Mouse (Mus musculus) limb, embryonic 14.5 days (tissue): Measurements from ENCODE around the gene Sap30bp. TPM values are rescaled to one million over a fixed set of nuclear protein-coding genes. Genes with fewer than 3 reads are reported as not detected.

Experiments used
- ATAC-seq: fragments of 200-750 bp; cut with Nextera tagmentation; 2 replicates; pipeline ENCODE4 v1.8.0; 2017; ENCODE audit warnings: low read depth, moderate number of reproducible peaks, moderate TSS enrichment; ENCODE audit not compliant: low FRiP score
- DNase-seq: peaks from one replicate; pipeline ENCODE4 v3.0.0-alpha.2; 2015; ENCODE audit warnings: low spot score
- H3K27ac ChIP-seq: fragments of 300-500 bp; sonication (generic); replicated peaks from 2 replicates; pipeline ENCODE4 v1.5.1; 2014; ENCODE audit warnings: low read depth, mild to moderate bottlenecking, low read length, moderate library complexity, mixed read lengths
- H3K27me3 ChIP-seq: fragments of 300-500 bp; sonication (generic); 2 replicates; pipeline ENCODE4 v1.6.1; 2014; ENCODE audit warnings: low read length, mixed read lengths; ENCODE audit not compliant: control insufficient read depth, insufficient read depth
- H3K36me3 ChIP-seq: fragments of 300-500 bp; sonication (generic); 2 replicates; pipeline ENCODE4 v1.6.1; 2014; ENCODE audit warnings: mild to moderate bottlenecking, low read length, moderate library complexity, mixed read lengths; ENCODE audit not compliant: control insufficient read depth, insufficient read depth
- H3K4me1 ChIP-seq: fragments of 300-500 bp; sonication (generic); 2 replicates; pipeline ENCODE4 v1.6.1; 2014; ENCODE audit warnings: antibody characterized with exemption, low read length, mixed read lengths; ENCODE audit not compliant: control insufficient read depth, insufficient read depth
- H3K4me2 ChIP-seq: fragments of 300-500 bp; sonication (generic); replicated peaks from 2 replicates; pipeline ENCODE4 v1.6.1; 2014; ENCODE audit warnings: low read depth, mild to moderate bottlenecking, low read length, moderate library complexity; ENCODE audit not compliant: severe bottlenecking
- H3K4me3 ChIP-seq: fragments of 300-500 bp; sonication (generic); replicated peaks from 2 replicates; pipeline ENCODE4 v1.5.1; 2014; ENCODE audit warnings: low read length
- H3K9ac ChIP-seq: fragments of 300-500 bp; sonication (generic); 2 replicates; pipeline ENCODE4 v1.6.1; 2014; ENCODE audit warnings: mild to moderate bottlenecking, low read depth, low read length, moderate library complexity; ENCODE audit not compliant: severe bottlenecking
- H3K9me3 ChIP-seq: fragments of 300-500 bp; sonication (generic); 2 replicates; pipeline ENCODE4 v1.6.1; 2016; ENCODE audit warnings: low read length; ENCODE audit not compliant: control insufficient read depth
- POLR2A ChIP-seq: fragments of 200-500 bp; IDR thresholded peaks from 2 replicates; pipeline ENCODE4 v1.8.0; 2012; ENCODE audit warnings: inconsistent platforms, mild to moderate bottlenecking, moderate library complexity, borderline replicate concordance; ENCODE audit not compliant: insufficient read depth, insufficient read length; ENCODE audit errors: extremely low read depth
- WGBS: fragments of 180-500 bp; shearing (Covaris S2); extraction: QIAGEN DNeasy Blood & Tissue Kit; methylation state at CpG from one replicate; pipeline ENCODE4 v1.1.7; 2014; 5-methylcytosine and 5-hydroxymethylcytosine counted together
- polyA plus RNA-seq, 2 experiments: library from polyadenylated mRNA; depleted of rRNA in 1 of 2; stranded (reverse) in 1 of 2; unstranded in 1 of 2; fragments of >200 nt; fragmentation: Nextera tagmentation in 1 of 2; extraction: Ambion mirVana in 1 of 2; gene quantifications; 2 replicates each; pipeline versions ENCODE4 v1.2.1 to v1.2.3; 2012 to 2014

Sap30bp gene
- polyA plus RNA-seq, 2 experiments, result 36.9 to 52.6 TPM

DNA sequence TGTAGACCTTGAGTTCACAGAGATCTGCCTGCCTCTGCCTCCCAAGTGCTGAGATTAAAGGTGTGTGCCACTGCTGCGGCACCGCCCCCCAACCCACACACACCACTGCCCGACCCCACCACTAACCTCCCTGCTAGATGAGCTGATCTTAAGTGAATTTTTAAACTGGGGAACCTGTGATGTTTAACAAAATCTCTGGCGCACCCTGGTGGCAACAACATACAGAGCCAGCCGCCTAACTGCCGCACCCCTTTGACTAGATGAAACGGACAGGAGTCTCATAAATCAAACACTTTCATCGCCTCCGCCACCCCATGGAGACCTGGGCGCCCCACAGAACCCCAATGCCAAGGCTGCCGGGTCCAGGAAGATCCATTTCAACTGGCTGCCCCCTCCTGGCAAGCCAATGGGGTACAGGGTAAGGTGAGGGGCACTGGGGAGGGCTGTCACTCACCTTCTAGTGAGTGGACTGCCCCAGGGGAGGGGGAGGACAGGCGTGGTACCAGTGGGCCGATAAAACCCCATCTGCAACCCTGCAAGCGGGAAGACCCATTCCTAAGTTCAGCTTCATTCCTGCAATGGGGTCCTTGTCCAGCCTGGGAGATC is 66.6 kb downstream of the Sap30bp start:
- 14% methylated on average over 14 of the region's 14 CpGs for WGBS
- Histone ChIP-seq H3K27ac (no peak overlapping the region), H3K36me3 (no peaks in the 10 kb centered on the region), H3K4me1 (no peaks in the 10 kb centered on the region), H3K9me3 (no peaks in the 10 kb centered on the region; the same call in 1 of the 2 replicates), H3K4me3 (no peak overlapping the region), H3K27me3 (no peaks in the 10 kb centered on the region), H3K4me2 (no peak overlapping the region), H3K9ac (no peak overlapping the region)
- ATAC-seq, result peak; percentile 27; the same call in 1 of the 2 replicates
- peak; percentile 72 for DNase-seq
- no peak for TF ChIP-seq POLR2A

DNA sequence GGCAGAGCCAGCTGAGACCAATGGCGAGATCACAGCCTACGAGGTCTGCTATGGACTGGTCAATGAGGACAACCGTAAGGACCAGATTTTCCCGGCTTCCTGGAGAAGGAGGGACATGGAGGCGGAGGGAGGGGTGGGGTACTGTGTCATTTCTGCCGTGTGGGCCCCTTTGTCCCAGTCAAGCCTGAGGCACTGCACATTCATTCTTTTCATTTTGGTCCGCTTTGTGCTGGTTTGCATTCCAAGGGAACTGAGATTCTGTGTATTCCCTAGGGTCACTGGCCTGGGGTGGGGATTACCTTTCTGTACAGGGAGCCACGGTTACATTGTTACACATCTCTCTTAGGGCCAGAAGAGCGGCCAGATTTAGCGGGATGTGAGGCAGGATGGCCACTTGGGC is 67.5 kb downstream of the Sap30bp start:
- DNase-seq, result no peak
- peaks cover 6% of the 10 kb centered on the region; the same call in 1 of the 2 replicates for H3K4me1 ChIP-seq
- ATAC-seq, result no peak
- H3K9me3 ChIP-seq, result no peaks in the 10 kb centered on the region; the same call in 1 of the 2 replicates
- no peak overlapping the region for H3K4me3 ChIP-seq
- no peak overlapping the region for H3K4me2 ChIP-seq
- no peak for TF ChIP-seq POLR2A
- no peak overlapping the region for H3K9ac ChIP-seq
- no peaks in the 10 kb centered on the region for H3K27me3 ChIP-seq
- WGBS, result 53% methylated on average over 10 of the region's 10 CpGs
- H3K36me3 ChIP-seq, result no peaks in the 10 kb centered on the region
- H3K27ac ChIP-seq, result no peak overlapping the region

DNA sequence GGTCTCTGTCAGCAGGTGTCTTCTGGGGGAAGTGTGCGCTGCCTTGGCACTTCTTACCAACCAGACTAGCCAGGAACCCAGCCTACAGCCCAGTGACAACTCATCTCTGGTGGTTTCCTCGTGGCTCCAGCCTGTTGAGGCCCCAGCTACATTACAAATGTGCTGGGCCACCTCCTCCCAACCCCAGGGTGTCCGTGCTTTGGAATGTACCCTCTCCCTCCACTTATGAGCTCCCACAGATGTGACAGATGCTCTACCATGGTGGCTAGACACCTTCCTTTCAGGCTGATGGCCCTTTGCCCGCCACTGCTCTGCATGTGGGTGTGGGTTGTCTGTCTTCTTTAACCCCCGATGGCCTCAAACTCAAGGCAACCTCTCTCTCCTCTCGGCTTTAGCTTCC is 68.6 kb downstream of the Sap30bp start:
- 65% methylated on average over 6 of the region's 6 CpGs for WGBS
- Histone ChIP-seq H3K4me1 (peaks cover 8% of the 10 kb centered on the region; the same call in 1 of the 2 replicates), H3K36me3 (no peaks in the 10 kb centered on the region; the same call in 1 of the 2 replicates), H3K4me3 (no peak overlapping the region), H3K4me2 (no peak overlapping the region), H3K27ac (no peak overlapping the region), H3K9ac (no peak overlapping the region), H3K27me3 (no peaks in the 10 kb centered on the region), H3K9me3 (no peaks in the 10 kb centered on the region; the same call in 1 of the 2 replicates)
- no peak for ATAC-seq
- no peak for DNase-seq
- TF ChIP-seq POLR2A, result no peak

DNA sequence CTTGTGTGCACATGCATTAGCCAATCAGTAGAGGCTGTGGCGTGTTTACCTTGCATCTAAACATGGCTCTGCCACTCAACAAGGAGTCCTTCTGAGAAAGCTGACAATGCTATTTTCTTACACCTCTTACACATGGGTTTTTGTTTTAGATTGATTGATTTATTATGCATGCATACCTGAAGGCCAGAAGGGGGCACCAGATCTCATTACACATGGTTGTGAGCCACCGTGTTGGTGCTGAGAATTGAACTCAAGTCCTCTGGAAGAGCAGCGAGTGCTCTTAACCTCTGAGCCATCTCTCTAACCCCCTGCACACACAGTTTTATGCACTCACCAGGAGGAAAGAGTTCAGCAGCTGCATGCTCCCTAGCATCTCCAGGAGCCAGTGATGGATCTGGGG is 69.8 kb downstream of the Sap30bp start:
- DNase-seq (no peak), ATAC-seq (no peak)
- no peak overlapping the region for H3K9ac ChIP-seq
- TF ChIP-seq POLR2A, result no peak
- peaks cover 11% of the 10 kb centered on the region; the same call in 1 of the 2 replicates for H3K36me3 ChIP-seq
- H3K27ac ChIP-seq, result no peak overlapping the region
- H3K9me3 ChIP-seq, result no peaks in the 10 kb centered on the region; the same call in 1 of the 2 replicates
- H3K27me3 ChIP-seq, result no peaks in the 10 kb centered on the region
- H3K4me1 ChIP-seq, result peaks cover 8% of the 10 kb centered on the region; the same call in 1 of the 2 replicates
- no peak overlapping the region for H3K4me3 ChIP-seq
- H3K4me2 ChIP-seq, result no peak overlapping the region
- WGBS, result 83% methylated on average over 3 of the region's 3 CpGs

DNA sequence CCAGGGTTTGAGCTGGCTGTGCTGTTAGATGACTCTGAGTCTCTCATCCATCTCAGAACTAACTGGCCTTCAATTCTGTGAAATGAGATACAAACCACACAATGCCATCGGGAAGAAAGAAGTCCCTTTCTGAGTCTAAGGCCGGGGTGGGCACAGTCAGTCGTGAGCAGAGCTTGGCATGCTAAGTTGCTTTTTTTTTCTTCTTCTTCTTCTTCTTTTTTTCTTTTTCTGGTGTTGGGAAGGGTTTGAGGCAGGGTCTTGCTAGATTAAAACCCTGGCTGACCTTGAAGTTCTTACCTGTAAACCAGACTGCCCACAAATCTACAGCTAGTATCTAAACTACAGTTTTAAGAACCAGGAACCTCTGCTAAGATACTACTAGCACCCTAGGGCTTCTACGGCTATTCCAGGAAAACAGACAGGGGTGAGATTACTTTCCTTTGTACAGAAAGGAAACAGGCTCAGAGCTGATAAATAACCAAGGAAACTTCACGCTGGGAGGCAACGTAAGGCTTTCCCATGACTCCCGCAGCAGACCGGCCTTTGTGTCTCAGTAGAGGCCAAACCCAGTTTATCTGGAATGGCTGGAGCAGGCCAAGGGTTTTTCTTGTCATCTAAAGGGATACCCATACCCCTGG is 71.2 kb downstream of the Sap30bp start:
- Histone ChIP-seq H3K4me2 (peak overlapping the region; percentile 69), H3K27ac (peak overlapping the region; percentile 45), H3K36me3 (peaks cover 21% of the 10 kb centered on the region), H3K27me3 (no peaks in the 10 kb centered on the region), H3K9me3 (no peaks in the 10 kb centered on the region; the same call in 1 of the 2 replicates), H3K4me3 (peak overlapping the region; percentile 38), H3K4me1 (peaks cover 8% of the 10 kb centered on the region; the same call in 1 of the 2 replicates), H3K9ac (peak overlapping the region; percentile 62)
- no peak for TF ChIP-seq POLR2A
- no peak for ATAC-seq
- no peak for DNase-seq
- 45% methylated on average over 8 of the region's 8 CpGs for WGBS
